Mouse (Mus musculus) kidney, embryonic 14.5 days (tissue): Measurements from ENCODE around the gene Map1lc3a. TPM values are rescaled to one million over a fixed set of nuclear protein-coding genes. Genes with fewer than 3 reads are reported as not detected.

Experiments used
- ATAC-seq: fragments of 200-750 bp; cut with Nextera tagmentation; 2 replicates; pipeline ENCODE4 v1.8.0; 2017; ENCODE audit warnings: moderate number of reproducible peaks, mild to moderate bottlenecking, moderate TSS enrichment, moderate library complexity; ENCODE audit not compliant: low FRiP score, low TSS enrichment
- H3K27ac ChIP-seq: fragments of 300-500 bp; sonication (generic); 2 replicates; pipeline ENCODE4 v1.5.1; 2014; ENCODE audit warnings: low read depth, mild to moderate bottlenecking, low read length, moderate library complexity, mixed read lengths
- H3K27me3 ChIP-seq: fragments of 300-500 bp; sonication (generic); 2 replicates; pipeline ENCODE4 v1.6.1; 2014; ENCODE audit warnings: mild to moderate bottlenecking, low read length; ENCODE audit not compliant: control insufficient read depth, insufficient read depth
- H3K36me3 ChIP-seq: fragments of 300-500 bp; sonication (generic); 2 replicates; pipeline ENCODE4 v1.6.1; 2014; ENCODE audit warnings: low read length, mixed read lengths; ENCODE audit not compliant: control insufficient read depth, insufficient read depth
- H3K4me1 ChIP-seq: fragments of 300-500 bp; sonication (generic); 2 replicates; pipeline ENCODE4 v1.6.1; 2014; ENCODE audit warnings: low read length, mixed read lengths; ENCODE audit not compliant: control insufficient read depth, insufficient read depth
- H3K4me2 ChIP-seq: fragments of 300-500 bp; sonication (generic); replicated peaks from 2 replicates; pipeline ENCODE4 v1.6.1; 2014; ENCODE audit warnings: low read depth, mild to moderate bottlenecking, low read length
- H3K4me3 ChIP-seq: fragments of 300-500 bp; sonication (generic); 2 replicates; pipeline ENCODE4 v1.5.1; 2014; ENCODE audit warnings: mild to moderate bottlenecking, low read length
- H3K9ac ChIP-seq: fragments of 300-500 bp; sonication (generic); 2 replicates; pipeline ENCODE4 v1.6.1; 2014; ENCODE audit warnings: low read depth, mild to moderate bottlenecking, low read length, moderate library complexity
- H3K9me3 ChIP-seq: fragments of 300-500 bp; sonication (generic); 2 replicates; pipeline ENCODE4 v1.6.1; 2016; ENCODE audit warnings: low read length; ENCODE audit not compliant: control insufficient read depth
- WGBS: fragments of 180-500 bp; shearing (Covaris S2); extraction: QIAGEN DNeasy Blood & Tissue Kit; methylation state at CpG from one replicate; pipeline ENCODE4 v1.1.7; 2014; 5-methylcytosine and 5-hydroxymethylcytosine counted together
- polyA plus RNA-seq: library from polyadenylated mRNA; unstranded; fragments of >200 nt; fragmentation: Nextera tagmentation; extraction: Ambion mirVana; gene quantifications from 2 replicates; pipeline ENCODE4 v1.2.1, GENCODE M21; 2014

Map1lc3a gene
- polyA plus RNA-seq, 1 experiment from 2014 or later = 136 TPM

GRCm38 (mm10) chr2:155278361-155278760, 2.3 kb downstream of the Map1lc3a start:
- Histone ChIP-seq H3K4me2 (no peak overlapping the region), H3K27me3 (no peaks in the 10 kb centered on the region), H3K4me3 (no peak overlapping the region), H3K9me3 (no peaks in the 10 kb centered on the region), H3K9ac (no peak overlapping the region), H3K4me1 (0 out of 2 replicates have a peak, but pooled peaks cover 6% of the 10 kb centered on the region), H3K27ac (no peak overlapping the region), H3K36me3 (peaks cover 21% of the 10 kb centered on the region)
- 87% methylated on average over 7 of the region's 7 CpGs for WGBS
- ATAC-seq = no peak

GRCm38 (mm10) chr2:155279163-155279562, 3.1 kb downstream of the Map1lc3a start:
- H3K36me3 ChIP-seq = peaks cover 21% of the 10 kb centered on the region
- H3K9ac ChIP-seq = no peak overlapping the region
- 0 out of 2 replicates have a peak, but pooled peaks cover 6% of the 10 kb centered on the region for H3K4me1 ChIP-seq
- no peaks in the 10 kb centered on the region for H3K27me3 ChIP-seq
- no peak overlapping the region for H3K27ac ChIP-seq
- WGBS = 94% methylated on average over 4 of the region's 4 CpGs
- H3K4me3 ChIP-seq = no peak overlapping the region
- no peak overlapping the region for H3K4me2 ChIP-seq
- ATAC-seq = no peak
- no peaks in the 10 kb centered on the region for H3K9me3 ChIP-seq

- peaks cover 24% of the 10 kb centered on the region for H3K36me3 ChIP-seq
- no peaks in the 10 kb centered on the region for H3K9me3 ChIP-seq
- no peak for ATAC-seq
- H3K9ac ChIP-seq = no peak overlapping the region
- no peak overlapping the region for H3K27ac ChIP-seq
- WGBS = 39% methylated on average over 2 of the region's 2 CpGs
- H3K4me2 ChIP-seq = no peak overlapping the region
- 0 out of 2 replicates have a peak, but pooled peaks cover 6% of the 10 kb centered on the region for H3K4me1 ChIP-seq
- no peak overlapping the region for H3K4me3 ChIP-seq
- no peaks in the 10 kb centered on the region for H3K27me3 ChIP-seq
Observed at GRCm38 (mm10) chr2:155280116-155280515, 4.0 kb downstream of the Map1lc3a start.

GRCm38 (mm10) chr2:155283793-155284192, 7.7 kb downstream of the Map1lc3a start:
- no peaks in the 10 kb centered on the region for H3K27me3 ChIP-seq
- no peak for ATAC-seq
- H3K9me3 ChIP-seq = no peaks in the 10 kb centered on the region
- no peak overlapping the region for H3K4me3 ChIP-seq
- H3K4me1 ChIP-seq = no peaks in the 10 kb centered on the region
- WGBS = 85% methylated on average over 4 of the region's 4 CpGs
- H3K27ac ChIP-seq = no peak overlapping the region
- H3K36me3 ChIP-seq = peaks cover 13% of the 10 kb centered on the region; the same call in 1 of the 2 replicates
- H3K9ac ChIP-seq = no peak overlapping the region
- H3K4me2 ChIP-seq = no peak overlapping the region

- Histone ChIP-seq H3K4me2 (no peak overlapping the region), H3K36me3 (peaks cover 10% of the 10 kb centered on the region; the same call in 1 of the 2 replicates), H3K4me1 (no peaks in the 10 kb centered on the region), H3K27ac (no peak overlapping the region), H3K9me3 (no peaks in the 10 kb centered on the region), H3K27me3 (no peaks in the 10 kb centered on the region), H3K9ac (no peak overlapping the region), H3K4me3 (no peak overlapping the region)
- WGBS = 78% methylated on average over 7 of the region's 7 CpGs
- no peak for ATAC-seq
Observed at GRCm38 (mm10) chr2:155284647-155285046, 8.6 kb downstream of the Map1lc3a start.

GRCm38 (mm10) chr2:155285744-155286143, 9.6 kb downstream of the Map1lc3a start:
- no peak overlapping the region for H3K27ac ChIP-seq
- H3K9me3 ChIP-seq = no peaks in the 10 kb centered on the region
- 80% methylated on average over 6 of the region's 6 CpGs for WGBS
- no peaks in the 10 kb centered on the region for H3K27me3 ChIP-seq
- H3K9ac ChIP-seq = no peak overlapping the region
- H3K4me3 ChIP-seq = no peak overlapping the region
- H3K36me3 ChIP-seq = peaks cover 21% of the 10 kb centered on the region
- no peak for ATAC-seq
- H3K4me2 ChIP-seq = no peak overlapping the region
- no peaks in the 10 kb centered on the region for H3K4me1 ChIP-seq

GRCm38 (mm10) chr2:155287456-155288250, 11.6 kb downstream of the Map1lc3a start:
- H3K27me3 ChIP-seq = no peaks in the 10 kb centered on the region
- no peaks in the 10 kb centered on the region for H3K9me3 ChIP-seq
- H3K4me3 ChIP-seq = no peak overlapping the region
- H3K27ac ChIP-seq = no peak overlapping the region
- H3K36me3 ChIP-seq = peaks cover 34% of the 10 kb centered on the region
- H3K4me1 ChIP-seq = no peaks in the 10 kb centered on the region
- H3K9ac ChIP-seq = no peak overlapping the region
- no peak for ATAC-seq
- WGBS = 88% methylated on average over 4 of the region's 4 CpGs
- no peak overlapping the region for H3K4me2 ChIP-seq

- no peaks in the 10 kb centered on the region for H3K4me1 ChIP-seq
- WGBS = 90% methylated on average over 8 of the region's 8 CpGs
- H3K27me3 ChIP-seq = no peaks in the 10 kb centered on the region
- peaks cover 36% of the 10 kb centered on the region for H3K36me3 ChIP-seq
- H3K27ac ChIP-seq = no peak overlapping the region
- H3K4me2 ChIP-seq = no peak overlapping the region
- no peaks in the 10 kb centered on the region for H3K9me3 ChIP-seq
- H3K4me3 ChIP-seq = no peak overlapping the region
- ATAC-seq = no peak
- H3K9ac ChIP-seq = no peak overlapping the region
Observed at GRCm38 (mm10) chr2:155290066-155290465, 14.0 kb downstream of the Map1lc3a start.

GRCm38 (mm10) chr2:155293382-155293781, 17.3 kb downstream of the Map1lc3a start:
- 78% methylated on average over 2 of the region's 2 CpGs for WGBS
- H3K36me3 ChIP-seq = peaks cover 69% of the 10 kb centered on the region

More at GRCm38 (mm10) chr2:155293382-155293781, 17.3 kb downstream of the Map1lc3a start:
- Histone ChIP-seq H3K9ac (no peak overlapping the region), H3K27ac (no peak overlapping the region), H3K27me3 (no peaks in the 10 kb centered on the region), H3K4me2 (no peak overlapping the region), H3K4me3 (no peak overlapping the region), H3K4me1 (no peaks in the 10 kb centered on the region), H3K9me3 (no peaks in the 10 kb centered on the region)
- ATAC-seq = no peak
